Mouse (Mus musculus) liver, embryonic 14.5 days (tissue): ENCODE data around the gene Tfpt. TPM values are rescaled to one million over a fixed set of nuclear protein-coding genes. Genes with fewer than 3 reads are reported as not detected.
A peak's percentile ranks its signal among the peaks of the same experiment; 100 is the strongest.

ENCODE experiments used
- ATAC-seq: fragments of 200-750 bp; cut with Nextera tagmentation; 2 replicates; pipeline ENCODE4 v1.8.0; 2017; ENCODE audit warnings: moderate number of reproducible peaks, mild to moderate bottlenecking, moderate library complexity; ENCODE audit not compliant: insufficient read depth
- DNase-seq, 3 experiments: peaks; one replicate each; pipeline ENCODE4 v3.0.0-alpha.2; 2012 to 2013; ENCODE audit warnings: low read depth in 3 of 3, low spot score in 3 of 3
- H3K27ac ChIP-seq: fragments of 300-500 bp; sonication (generic); 2 replicates; pipeline ENCODE4 v1.5.1; 2014; ENCODE audit warnings: moderate library complexity, mild to moderate bottlenecking, control low read depth, inconsistent platforms
- H3K27me3 ChIP-seq: fragments of 300-500 bp; sonication (generic); 2 replicates; pipeline ENCODE4 v1.6.1; 2014; ENCODE audit warnings: mild to moderate bottlenecking, low read length, moderate library complexity; ENCODE audit not compliant: control insufficient read depth, insufficient read depth
- H3K36me3 ChIP-seq: fragments of 300-500 bp; sonication (generic); replicated peaks from 2 replicates; pipeline ENCODE4 v1.6.1; 2014; ENCODE audit warnings: low read depth; ENCODE audit not compliant: control insufficient read depth, insufficient read depth
- H3K4me1 ChIP-seq, 2 experiments: fragments of 200-500 bp in 1 of 2; fragments of 300-500 bp in 1 of 2; sonication (generic) in 1 of 2; replicated peaks; 2 replicates each; pipeline ENCODE4 v1.6.1; 2012 to 2014; ENCODE audit warnings: antibody characterized with exemption in 1 of 2, inconsistent platforms in 1 of 2, low read length in 1 of 2; ENCODE audit not compliant: control insufficient read depth in 2 of 2, insufficient read depth in 2 of 2
- H3K4me2 ChIP-seq: fragments of 300-500 bp; sonication (generic); 2 replicates; pipeline ENCODE4 v1.6.1; 2014; ENCODE audit warnings: low read depth, mild to moderate bottlenecking, control low read depth, moderate library complexity
- H3K4me3 ChIP-seq, 2 experiments: fragments of 200-500 bp in 1 of 2; fragments of 300-500 bp in 1 of 2; sonication (generic) in 1 of 2; 2 replicates each; pipeline ENCODE4 v1.5.1; 2012 to 2014; ENCODE audit warnings: low read depth in 2 of 2, low read length in 2 of 2, mild to moderate bottlenecking in 2 of 2, control low read depth in 1 of 2, inconsistent platforms in 1 of 2, moderate library complexity in 1 of 2; ENCODE audit not compliant: insufficient read depth in 1 of 2
- H3K9ac ChIP-seq: fragments of 300-500 bp; sonication (generic); replicated peaks from 2 replicates; pipeline ENCODE4 v1.6.1; 2014; ENCODE audit warnings: mild to moderate bottlenecking, control low read depth, moderate library complexity
- H3K9me3 ChIP-seq: fragments of 300-500 bp; sonication (generic); 2 replicates; pipeline ENCODE4 v1.6.1; 2016; ENCODE audit warnings: low read length, mixed read lengths; ENCODE audit not compliant: control insufficient read depth
- CTCF ChIP-seq: IDR thresholded peaks from 2 replicates; pipeline ENCODE4 v1.5.1; 2016; ENCODE audit warnings: antibody characterized with exemption, low read depth, control low read depth
- EP300 ChIP-seq: IDR thresholded peaks from 2 replicates; pipeline ENCODE4 v1.6.1; 2016; ENCODE audit warnings: antibody characterized with exemption, low read depth
- WGBS: fragments of 180-500 bp; shearing (Covaris S2); extraction: QIAGEN DNeasy Blood & Tissue Kit; methylation state at CpG from one replicate; pipeline ENCODE4 v1.1.7; 2014; ENCODE audit not compliant: insufficient replicate concordance; 5-methylcytosine and 5-hydroxymethylcytosine counted together
- polyA plus RNA-seq, 2 experiments: library from polyadenylated mRNA; depleted of rRNA in 1 of 2; stranded (reverse) in 1 of 2; unstranded in 1 of 2; fragments of >200 nt; fragmentation: Nextera tagmentation in 1 of 2; extraction: Ambion mirVana in 1 of 2; gene quantifications; 2 replicates each; pipeline versions ENCODE4 v1.2.1 to v1.2.3; 2012 to 2014

The Tfpt gene
- polyA plus RNA-seq, 2 experiments: 7.7 to 10.7 TPM

- ATAC-seq: peak; percentile 22; the same call in 1 of the 2 replicates
- Histone ChIP-seq H3K9ac (no peak overlapping the region), H3K4me3 (no peak overlapping the region), H3K27ac (no peak overlapping the region), H3K9me3 (no peaks in the 10 kb centered on the region), H3K4me2 (no peak overlapping the region), H3K36me3 (no peaks in the 10 kb centered on the region), H3K27me3 (no peaks in the 10 kb centered on the region), H3K4me1 (peaks cover 0 to 1% of the 10 kb centered on the region in 2 experiments; a peak in 1 of 4 replicates)
- no peak for TF ChIP-seq EP300
- WGBS: 74% methylated on average over 13 of the region's 13 CpGs
- DNase-seq: no peak
Observed at GRCm38 (mm10) chr7:3611006-3611405, 18.7 kb downstream of the Tfpt start.

GRCm38 (mm10) chr7:3610437-3610836 lies 19.3 kb downstream of the Tfpt start:
- no peak overlapping the region for H3K9ac ChIP-seq
- H3K9me3 ChIP-seq: no peaks in the 10 kb centered on the region
- TF ChIP-seq CTCF: no peak
- TF ChIP-seq EP300: no peak
- no peaks in the 10 kb centered on the region for H3K27me3 ChIP-seq
- no peak for DNase-seq
- no peak overlapping the region for H3K27ac ChIP-seq
- 28% methylated on average over 3 of the region's 3 CpGs for WGBS
- ATAC-seq: no peak
- no peaks in the 10 kb centered on the region for H3K36me3 ChIP-seq
- H3K4me2 ChIP-seq: no peak overlapping the region
- 0 out of 4 replicates have a peak, but pooled peaks cover 0 to 1% of the 10 kb centered on the region in 2 experiments for H3K4me1 ChIP-seq
- H3K4me3 ChIP-seq: no peak overlapping the region

GRCm38 (mm10) chr7:3609082-3609481 lies 20.6 kb downstream of the Tfpt start:
- Histone ChIP-seq H3K4me2 (no peak overlapping the region), H3K9me3 (no peaks in the 10 kb centered on the region), H3K4me3 (no peak overlapping the region), H3K36me3 (no peaks in the 10 kb centered on the region), H3K4me1 (0 out of 4 replicates have a peak, but pooled peaks cover 0 to 1% of the 10 kb centered on the region in 2 experiments), H3K27me3 (no peaks in the 10 kb centered on the region), H3K9ac (no peak overlapping the region), H3K27ac (no peak overlapping the region)
- no peak for ATAC-seq
- DNase-seq: no peak
- no peak for TF ChIP-seq CTCF
- TF ChIP-seq EP300: no peak
- 30% methylated on average over 3 of the region's 3 CpGs for WGBS

- H3K27ac ChIP-seq: no peak overlapping the region
- 69% methylated on average over 3 of the region's 3 CpGs for WGBS
- no peak for TF ChIP-seq CTCF
- H3K4me1 ChIP-seq: 0 out of 4 replicates have a peak, but pooled peaks cover 0 to 1% of the 10 kb centered on the region in 2 experiments
- DNase-seq (no peak), ATAC-seq (no peak)
- H3K4me2 ChIP-seq: no peak overlapping the region
- no peaks in the 10 kb centered on the region for H3K9me3 ChIP-seq
- H3K9ac ChIP-seq: no peak overlapping the region
- H3K4me3 ChIP-seq: no peak overlapping the region
- no peaks in the 10 kb centered on the region for H3K27me3 ChIP-seq
- H3K36me3 ChIP-seq: no peaks in the 10 kb centered on the region
Observed at GRCm38 (mm10) chr7:3608668-3609067, 21.1 kb downstream of the Tfpt start.

- H3K36me3 ChIP-seq: no peaks in the 10 kb centered on the region
- no peak overlapping the region for H3K4me3 ChIP-seq
- ATAC-seq: no peak
- no peak for TF ChIP-seq CTCF
- TF ChIP-seq EP300: no peak
- H3K4me2 ChIP-seq: no peak overlapping the region
- H3K27me3 ChIP-seq: no peaks in the 10 kb centered on the region
- H3K9me3 ChIP-seq: no peaks in the 10 kb centered on the region
- 0 out of 4 replicates have a peak, but pooled peaks cover 0 to 1% of the 10 kb centered on the region in 2 experiments for H3K4me1 ChIP-seq
- H3K9ac ChIP-seq: no peak overlapping the region
- WGBS: 67% methylated on average over 6 of the region's 6 CpGs
- no peak overlapping the region for H3K27ac ChIP-seq
- no peak for DNase-seq
Observed at GRCm38 (mm10) chr7:3607391-3607790, 22.3 kb downstream of the Tfpt start.
